Mouse (Mus musculus) heart, embryonic 15.5 days (tissue): ENCODE results near the gene Arrdc2. TPM values are rescaled to one million over a fixed set of nuclear protein-coding genes. Genes with fewer than 3 reads are reported as not detected.

ENCODE experiments used
- ATAC-seq: fragments of 200-750 bp; cut with Nextera tagmentation; replicated peaks from 2 replicates; pipeline ENCODE4 v1.8.0; 2017; ENCODE audit warnings: low read depth, moderate TSS enrichment; ENCODE audit not compliant: insufficient number of reproducible peaks, insufficient read depth, low FRiP score
- H3K27ac ChIP-seq: fragments of 300-500 bp; sonication (generic); 2 replicates; pipeline ENCODE4 v1.5.1; 2015; ENCODE audit warnings: mild to moderate bottlenecking, inconsistent platforms
- H3K27me3 ChIP-seq: fragments of 300-500 bp; sonication (generic); 2 replicates; pipeline ENCODE4 v1.6.1; 2015; ENCODE audit warnings: inconsistent platforms
- H3K36me3 ChIP-seq: fragments of 300-500 bp; sonication (generic); 2 replicates; pipeline ENCODE4 v1.6.1; 2015; ENCODE audit warnings: mild to moderate bottlenecking, inconsistent platforms
- H3K4me1 ChIP-seq: fragments of 300-500 bp; sonication (generic); replicated peaks from 2 replicates; pipeline ENCODE4 v1.6.1; 2015; ENCODE audit warnings: inconsistent platforms
- H3K4me2 ChIP-seq: fragments of 300-500 bp; sonication (generic); 2 replicates; pipeline ENCODE4 v1.6.1; 2015; ENCODE audit warnings: inconsistent platforms, mild to moderate bottlenecking, moderate library complexity
- H3K4me3 ChIP-seq: fragments of 300-500 bp; sonication (generic); 2 replicates; pipeline ENCODE4 v1.5.1; 2015; ENCODE audit warnings: mild to moderate bottlenecking, inconsistent platforms
- H3K9ac ChIP-seq: fragments of 300-500 bp; sonication (generic); 2 replicates; pipeline ENCODE4 v1.6.1; 2015; ENCODE audit warnings: mild to moderate bottlenecking, inconsistent platforms
- H3K9me3 ChIP-seq: fragments of 300-500 bp; sonication (generic); replicated peaks from 2 replicates; pipeline ENCODE4 v1.6.1; 2016; ENCODE audit warnings: inconsistent platforms
- WGBS: fragments of 180-500 bp; shearing (Covaris S2); methylation state at CpG from one replicate; pipeline ENCODE4 v1.1.7; 2015; ENCODE audit warnings: mixed read lengths; 5-methylcytosine and 5-hydroxymethylcytosine counted together
- polyA plus RNA-seq: library from polyadenylated mRNA; unstranded; fragments of >200 nt; fragmentation: Nextera tagmentation; extraction: Ambion mirVana; gene quantifications from 2 replicates; pipeline ENCODE4 v1.2.1, GENCODE M21; 2015

Gene Arrdc2
- polyA plus RNA-seq, 1 experiment from 2014 or later, result 2.8 TPM

DNA sequence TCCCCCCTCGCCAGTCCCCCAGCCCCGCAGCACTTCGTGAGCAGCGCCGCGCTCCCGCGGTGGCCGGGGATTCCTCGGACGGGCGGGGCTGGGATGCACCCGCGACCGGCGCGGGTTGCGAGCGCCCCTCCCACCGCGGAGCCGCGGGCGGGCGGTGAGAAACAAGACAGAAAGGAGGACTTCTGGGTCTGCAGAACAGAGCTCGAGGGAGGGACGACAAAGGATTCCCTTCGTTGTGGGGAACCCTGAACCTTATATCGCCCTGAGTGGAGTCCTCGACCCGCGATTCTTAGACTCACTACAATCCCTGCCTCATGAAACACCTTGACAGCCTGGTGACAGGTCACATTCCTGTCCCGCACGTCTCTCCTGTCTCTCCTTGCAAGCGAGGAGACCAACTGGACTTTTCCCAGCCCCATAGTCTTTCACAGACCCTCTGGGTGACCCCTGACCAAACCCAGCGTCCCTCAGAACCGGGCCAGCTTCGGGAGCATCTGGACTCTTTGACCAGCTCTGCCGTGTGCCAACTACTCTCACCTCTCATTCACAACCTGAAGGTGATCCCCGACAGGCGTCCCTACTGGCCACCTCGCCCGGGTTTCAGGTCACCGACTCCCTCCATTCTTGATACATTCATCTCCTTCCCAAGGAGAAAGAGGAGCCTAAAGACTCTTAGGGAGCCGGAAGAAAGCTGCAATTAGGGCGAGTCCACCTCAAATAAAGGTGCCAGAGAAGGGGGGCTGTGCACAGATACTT is 24.6 kb upstream of the Arrdc2 start:
- Histone ChIP-seq H3K27me3 (peaks cover 38% of the 10 kb centered on the region), H3K9me3 (no peaks in the 10 kb centered on the region), H3K4me3 (peak overlapping the region; percentile 79), H3K36me3 (no peaks in the 10 kb centered on the region), H3K4me2 (peak overlapping the region; percentile 91), H3K9ac (peak overlapping the region; percentile 71), H3K4me1 (peaks cover 50% of the 10 kb centered on the region), H3K27ac (peak overlapping the region; percentile 86)
- 2% methylated on average over 46 of the region's 46 CpGs for WGBS
- ATAC-seq, result no peak

DNA sequence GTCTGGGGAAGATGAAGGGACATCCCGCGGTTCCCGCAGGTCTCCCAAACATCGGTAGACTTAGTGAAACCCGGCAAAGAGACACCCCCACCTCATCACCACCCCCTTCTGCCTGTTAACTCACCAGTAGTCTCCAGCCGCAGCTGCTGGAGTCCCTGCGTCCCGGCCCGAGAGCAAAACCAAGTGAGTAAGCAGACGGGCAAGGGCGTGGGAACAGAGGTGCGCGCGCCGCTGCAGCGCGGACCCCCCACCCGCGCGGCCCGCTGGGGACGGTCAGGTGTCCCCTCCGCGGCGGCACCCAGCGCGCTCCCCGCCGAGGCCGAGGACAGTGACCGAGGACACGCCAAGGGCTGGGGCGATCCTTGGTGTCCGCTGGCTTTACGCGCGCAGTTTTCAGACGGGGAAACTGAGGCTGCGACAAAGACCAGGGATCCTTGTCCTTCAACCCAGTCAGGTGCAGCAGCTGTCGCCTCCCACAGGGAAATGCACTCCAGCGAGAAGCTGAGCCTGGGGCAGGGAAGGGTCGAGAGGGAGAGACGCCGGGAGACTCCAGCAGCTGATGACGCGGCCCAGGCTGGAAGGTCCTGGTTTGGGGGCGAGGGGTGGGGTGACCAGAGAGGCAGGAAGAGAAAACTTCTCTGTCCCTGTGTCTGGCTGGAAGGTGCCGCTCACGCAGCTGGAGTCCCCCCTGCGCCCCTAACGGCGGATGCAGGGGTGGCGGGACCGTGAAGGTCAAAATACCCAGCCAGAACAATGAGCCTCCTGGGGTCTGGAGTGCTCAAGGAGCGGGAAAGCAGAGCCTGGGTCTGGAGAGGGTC is 23.5 kb upstream of the Arrdc2 start, which contains the start of gene Kcnn1:
TSS of gene Kcnn1 (minus strand) at position 435 of the 818 bp plus-strand sequence.
- H3K27me3 ChIP-seq, result peaks cover 38% of the 10 kb centered on the region
- H3K9me3 ChIP-seq, result no peaks in the 10 kb centered on the region
- H3K36me3 ChIP-seq, result no peaks in the 10 kb centered on the region
- H3K4me2 ChIP-seq, result peak within 1 kb of the TSS; percentile 91
- peaks cover 39% of the 10 kb centered on the region for H3K4me1 ChIP-seq
- H3K9ac ChIP-seq, result peak within 1 kb of the TSS; percentile 71
- no peak for ATAC-seq
- peak within 1 kb of the TSS; percentile 86 for H3K27ac ChIP-seq
- peak within 1 kb of the TSS; percentile 79 for H3K4me3 ChIP-seq
- under 1% methylated on average over 55 of the region's 55 CpGs for WGBS

DNA sequence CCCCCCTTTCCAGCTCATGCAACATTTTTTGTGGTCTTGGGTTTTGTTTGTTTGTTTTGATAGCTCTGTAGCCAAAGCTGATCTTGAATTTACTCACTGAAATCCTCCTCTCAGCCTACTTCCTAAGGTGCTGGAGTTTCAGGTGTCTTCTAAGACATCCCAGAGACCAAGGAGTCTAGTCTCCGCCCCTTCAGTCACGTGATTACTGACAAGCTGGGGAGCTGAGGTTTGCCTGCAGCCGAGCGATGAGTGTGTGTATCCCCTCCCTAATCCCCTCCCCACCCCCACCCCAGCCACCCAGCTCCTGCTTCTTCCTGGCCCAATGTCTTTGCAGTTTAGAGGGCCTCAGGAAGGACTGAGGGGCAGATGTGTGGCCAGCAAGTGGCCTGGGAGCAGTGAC is 18.0 kb upstream of the Arrdc2 start:
- no peaks in the 10 kb centered on the region for H3K36me3 ChIP-seq
- no peak overlapping the region for H3K4me3 ChIP-seq
- no peaks in the 10 kb centered on the region for H3K9me3 ChIP-seq
- H3K4me2 ChIP-seq, result no peak overlapping the region
- H3K27ac ChIP-seq, result no peak overlapping the region
- no peak for ATAC-seq
- H3K9ac ChIP-seq, result no peak overlapping the region
- peaks cover 26% of the 10 kb centered on the region for H3K27me3 ChIP-seq
- WGBS, result 32% methylated on average over 4 of the region's 4 CpGs
- peaks cover 15% of the 10 kb centered on the region for H3K4me1 ChIP-seq

DNA sequence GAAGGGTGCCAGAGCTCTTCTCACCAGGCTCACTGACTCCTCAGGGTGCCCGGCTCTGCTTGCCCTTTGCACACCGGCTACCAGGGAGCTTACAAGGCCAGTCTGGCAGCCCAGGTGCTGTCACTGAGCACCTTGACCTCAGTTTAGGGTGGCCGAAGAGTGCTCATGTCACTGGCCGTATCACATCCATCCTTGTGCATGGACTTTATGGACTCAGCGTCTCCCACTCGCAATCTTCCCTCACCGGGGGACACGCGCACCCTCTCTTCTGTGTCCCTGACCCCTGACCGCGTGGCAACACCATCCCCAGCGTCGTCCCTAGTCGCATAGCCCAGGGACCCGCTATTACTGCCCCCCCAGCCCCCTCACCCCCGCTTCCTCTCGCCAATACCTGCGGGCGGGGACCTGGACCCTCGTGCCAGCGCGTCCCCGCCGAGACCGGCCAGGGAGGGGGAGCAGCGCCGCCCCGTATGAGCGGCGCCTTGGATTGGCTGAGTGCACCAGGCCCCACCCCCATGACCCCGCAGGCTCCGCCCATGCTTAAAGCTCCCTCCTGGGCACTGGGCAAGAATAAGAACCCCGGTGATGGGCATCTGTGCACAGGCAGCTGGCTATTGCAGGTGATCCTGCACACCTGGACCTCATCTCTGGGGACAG is 17.1 kb upstream of the Arrdc2 start:
- peak; percentile 65 for ATAC-seq
- no peaks in the 10 kb centered on the region for H3K36me3 ChIP-seq
- peaks cover 11% of the 10 kb centered on the region for H3K4me1 ChIP-seq
- H3K4me3 ChIP-seq, result peak overlapping the region; percentile 55
- H3K4me2 ChIP-seq, result peak overlapping the region; percentile 93
- H3K9ac ChIP-seq, result peak overlapping the region; percentile 51
- peaks cover 18% of the 10 kb centered on the region for H3K27me3 ChIP-seq
- H3K27ac ChIP-seq, result no peak overlapping the region
- 6% methylated on average over 33 of the region's 33 CpGs for WGBS
- H3K9me3 ChIP-seq, result no peaks in the 10 kb centered on the region

DNA sequence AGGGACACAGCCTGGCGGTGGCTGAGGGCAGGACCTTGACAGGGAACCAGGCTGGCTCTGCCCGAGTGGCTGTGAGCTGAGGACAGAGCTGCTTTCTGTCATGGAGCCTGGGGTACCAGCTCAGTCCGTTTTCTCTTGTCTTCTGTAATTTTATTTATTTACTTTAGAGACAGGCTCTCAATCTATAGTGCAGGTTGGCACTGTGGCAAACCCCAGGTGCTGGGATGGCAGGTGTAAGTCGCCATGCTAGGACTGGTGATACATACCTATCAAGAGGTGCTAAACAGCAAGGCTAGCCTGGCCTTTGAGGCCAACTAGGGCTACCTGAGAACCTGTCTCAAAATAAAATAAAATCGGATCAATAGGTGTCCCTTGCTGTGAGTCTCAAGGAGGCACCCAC is 16.5 kb upstream of the Arrdc2 start:
- H3K27ac ChIP-seq, result no peak overlapping the region
- no peaks in the 10 kb centered on the region for H3K9me3 ChIP-seq
- 60% methylated on average over 5 of the region's 5 CpGs for WGBS
- no peak overlapping the region for H3K4me2 ChIP-seq
- peaks cover 11% of the 10 kb centered on the region for H3K4me1 ChIP-seq
- no peak overlapping the region for H3K9ac ChIP-seq
- no peaks in the 10 kb centered on the region for H3K36me3 ChIP-seq
- H3K27me3 ChIP-seq, result peaks cover 13% of the 10 kb centered on the region; the same call in 1 of the 2 replicates
- ATAC-seq, result no peak
- H3K4me3 ChIP-seq, result no peak overlapping the region

DNA sequence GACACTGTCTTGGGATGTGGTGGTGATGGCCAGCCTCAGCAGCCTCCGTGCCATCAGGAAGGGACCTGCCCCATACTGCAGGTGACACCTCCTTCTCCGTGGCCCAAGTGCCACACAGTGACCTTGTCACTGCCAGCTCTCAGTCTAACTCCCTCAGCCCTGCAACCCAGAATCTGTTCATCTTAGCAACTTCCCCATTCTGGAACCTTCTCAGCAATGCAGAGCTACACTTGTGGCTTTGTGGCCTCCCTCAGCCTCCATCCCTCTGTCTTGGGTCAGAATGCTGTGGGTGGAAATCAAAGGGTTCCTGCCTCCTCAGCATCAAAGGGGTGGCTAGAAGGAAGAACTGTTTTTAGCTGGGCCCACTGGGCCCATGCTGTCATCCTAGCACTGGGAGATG is 14.3 kb upstream of the Arrdc2 start:
- H3K4me2 ChIP-seq, result no peak overlapping the region
- no peak overlapping the region for H3K27ac ChIP-seq
- no peak for ATAC-seq
- peaks cover 11% of the 10 kb centered on the region for H3K4me1 ChIP-seq
- no peak overlapping the region for H3K9ac ChIP-seq
- no peaks in the 10 kb centered on the region for H3K36me3 ChIP-seq
- no peaks in the 10 kb centered on the region for H3K9me3 ChIP-seq
- no peak overlapping the region for H3K4me3 ChIP-seq
- peaks cover 13% of the 10 kb centered on the region; the same call in 1 of the 2 replicates for H3K27me3 ChIP-seq
- WGBS, result 72% methylated on average over 2 of the region's 2 CpGs

DNA sequence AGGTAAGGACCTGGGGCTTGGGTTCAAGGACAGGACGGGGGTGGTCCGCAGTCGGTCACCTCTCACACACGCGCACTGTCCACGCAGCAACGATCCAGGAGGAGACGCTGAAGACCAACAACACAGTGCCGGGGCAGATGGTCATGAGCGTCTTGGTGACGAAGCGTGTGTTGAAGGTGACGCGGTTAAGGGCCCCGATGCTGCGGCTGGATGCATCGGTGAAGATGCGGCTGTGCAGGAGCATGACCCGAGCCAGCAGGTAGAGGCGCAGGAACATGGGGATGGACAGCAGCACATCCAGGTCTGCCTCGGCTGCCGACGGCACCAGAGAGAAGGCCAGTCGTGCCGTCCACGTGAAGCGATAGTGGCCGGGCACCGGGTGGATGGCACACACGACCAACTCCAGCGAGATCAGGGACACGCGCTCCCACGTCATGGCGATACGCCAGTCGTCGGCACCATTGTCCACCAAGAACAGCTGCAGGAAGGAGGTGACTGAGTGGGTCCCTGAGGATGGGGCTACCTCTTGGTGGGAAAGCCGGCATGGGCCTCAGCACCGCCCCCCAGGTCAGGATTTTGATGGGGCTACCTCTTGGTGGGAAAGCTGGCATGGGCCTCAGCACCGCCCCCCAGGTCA is 13.2 kb upstream of the Arrdc2 start:
- Histone ChIP-seq H3K4me3 (no peak overlapping the region), H3K4me2 (no peak overlapping the region), H3K9ac (no peak overlapping the region), H3K9me3 (no peaks in the 10 kb centered on the region), H3K4me1 (peaks cover 11% of the 10 kb centered on the region), H3K27me3 (peaks cover 13% of the 10 kb centered on the region; the same call in 1 of the 2 replicates), H3K27ac (no peak overlapping the region), H3K36me3 (no peaks in the 10 kb centered on the region)
- no peak for ATAC-seq
- 83% methylated on average over 41 of the region's 41 CpGs for WGBS

DNA sequence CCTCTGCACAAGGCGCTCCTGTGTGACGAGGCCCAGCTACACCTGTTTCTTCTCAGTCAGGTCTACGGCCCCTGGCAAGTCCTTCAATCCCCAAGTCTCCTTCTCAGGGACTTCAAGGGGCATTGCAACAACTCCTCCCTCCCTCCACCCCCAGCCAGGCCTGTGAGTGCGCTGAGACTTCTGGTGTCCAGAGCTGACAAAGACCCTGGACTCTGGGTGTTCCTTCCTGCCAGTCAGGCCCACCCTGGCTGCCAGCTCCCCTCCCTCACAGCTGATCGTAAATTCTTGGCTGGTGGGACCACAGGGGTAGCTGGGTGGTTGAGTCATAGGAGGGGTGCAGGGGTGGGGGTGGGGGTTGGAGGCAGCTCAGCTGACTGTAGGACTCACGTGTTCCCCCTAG is 12.3 kb upstream of the Arrdc2 start:
- H3K4me3 ChIP-seq, result no peak overlapping the region
- H3K27me3 ChIP-seq, result peaks cover 11% of the 10 kb centered on the region; the same call in 1 of the 2 replicates
- ATAC-seq, result no peak
- H3K36me3 ChIP-seq, result no peaks in the 10 kb centered on the region
- no peak overlapping the region for H3K9ac ChIP-seq
- 60% methylated on average over 6 of the region's 6 CpGs for WGBS
- no peaks in the 10 kb centered on the region for H3K9me3 ChIP-seq
- peaks cover 5% of the 10 kb centered on the region for H3K4me1 ChIP-seq
- H3K27ac ChIP-seq, result no peak overlapping the region
- no peak overlapping the region for H3K4me2 ChIP-seq

DNA sequence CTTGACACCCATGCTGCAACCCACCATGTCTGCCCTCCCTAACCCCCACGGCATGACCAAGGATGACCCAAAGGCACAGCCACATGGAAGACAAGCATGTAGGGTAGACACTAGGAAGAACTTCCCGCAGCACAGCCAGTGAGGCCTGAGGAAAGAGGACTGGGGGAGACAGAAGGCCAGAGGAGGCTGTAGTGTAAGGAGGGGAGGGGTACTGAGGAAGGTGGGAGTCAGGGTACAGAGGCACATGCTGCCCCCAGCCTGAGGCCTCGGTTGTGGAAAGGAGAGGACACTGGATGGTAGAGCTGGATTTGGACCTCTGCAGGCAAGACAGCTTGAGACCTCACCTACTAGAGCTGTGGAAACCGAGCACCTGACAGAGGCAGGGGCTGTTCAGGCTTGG is 11.4 kb upstream of the Arrdc2 start:
- H3K27ac ChIP-seq, result no peak overlapping the region
- no peaks in the 10 kb centered on the region for H3K4me1 ChIP-seq
- no peak overlapping the region for H3K4me2 ChIP-seq
- H3K9me3 ChIP-seq, result no peaks in the 10 kb centered on the region
- 0 out of 2 replicates have a peak, but pooled peaks cover 13% of the 10 kb centered on the region for H3K27me3 ChIP-seq
- no peaks in the 10 kb centered on the region for H3K36me3 ChIP-seq
- H3K9ac ChIP-seq, result no peak overlapping the region
- H3K4me3 ChIP-seq, result no peak overlapping the region
- no peak for ATAC-seq
- WGBS, result 79% methylated on average over 4 of the region's 4 CpGs

DNA sequence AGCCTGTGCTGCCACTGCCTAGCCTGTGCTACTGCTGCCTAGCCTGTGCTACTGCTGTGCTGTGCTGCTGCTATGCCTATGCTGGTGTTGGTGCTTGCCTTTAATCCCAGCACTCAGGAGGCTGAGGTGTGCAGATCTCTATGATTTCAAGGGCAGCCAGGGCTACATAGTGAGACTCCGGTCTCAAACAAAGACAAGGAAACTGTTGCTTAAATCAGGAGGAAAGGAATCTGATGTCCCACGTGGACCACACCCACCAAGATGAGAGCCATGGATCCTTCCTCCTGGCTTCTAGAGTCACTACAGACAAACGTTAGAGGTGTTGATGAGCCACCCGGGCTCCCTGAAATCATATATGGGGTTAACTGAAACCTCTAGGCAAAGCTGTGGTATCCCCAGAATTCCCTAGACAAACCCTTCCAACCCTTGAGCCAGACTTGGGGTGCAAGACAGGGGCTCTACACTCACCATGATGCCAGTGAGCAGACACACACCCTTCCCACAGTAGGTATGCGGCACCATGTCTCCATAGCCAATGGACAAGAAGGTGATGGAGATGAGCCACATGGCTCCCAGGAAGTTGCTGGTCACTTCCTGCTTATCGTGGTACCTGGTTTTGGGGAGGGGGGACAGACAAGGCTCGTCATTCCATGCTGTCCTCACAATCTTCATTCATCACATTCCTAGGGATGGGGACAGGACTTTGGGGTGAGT is 10.8 kb upstream of the Arrdc2 start:
- Histone ChIP-seq H3K4me3 (no peak overlapping the region), H3K4me2 (no peak overlapping the region), H3K9ac (no peak overlapping the region), H3K27ac (no peak overlapping the region), H3K4me1 (no peaks in the 10 kb centered on the region), H3K36me3 (no peaks in the 10 kb centered on the region), H3K27me3 (0 out of 2 replicates have a peak, but pooled peaks cover 6% of the 10 kb centered on the region), H3K9me3 (no peaks in the 10 kb centered on the region)
- ATAC-seq, result no peak
- WGBS, result 63% methylated on average over 7 of the region's 7 CpGs
